Mouse (Mus musculus): Measurements from ENCODE around the gene Efhd1. TPM values are rescaled to one million over a fixed set of nuclear protein-coding genes. Genes with fewer than 3 reads are reported as not detected.

The Efhd1 gene
- polyA plus RNA-seq, 1 experiment, result 483 TPM

GRCm38 (mm10) chr1:87292420-87293190 lies 28.4 kb downstream of the Efhd1 start:
- Histone ChIP-seq H3K36me3 (ENCODE audit: control insufficient read depth, insufficient read depth, low read length) (no peaks in the 10 kb centered on the region; the same call in 1 of the 2 replicates), H3K27ac (ENCODE audit: control insufficient read depth, insufficient read depth, low read depth, low read length) (peak overlapping the region; percentile 83), H3K27me3 (ENCODE audit: control insufficient read depth, insufficient read depth, low read length) (no peaks in the 10 kb centered on the region), H3K4me1 (ENCODE audit: control insufficient read depth, insufficient read depth, low read length) (peaks cover 4% of the 10 kb centered on the region), H3K4me3 (ENCODE audit: control insufficient read depth, low read depth, low read length) (no peak overlapping the region)
- TF ChIP-seq POLR2A (IDR thresholded peaks at IDR 0.05; ENCODE audit: control insufficient read depth, low read depth, low read length) (no peak), CTCF (IDR thresholded peaks at IDR 0.05; ENCODE audit: control insufficient read depth, insufficient read depth, insufficient replicate concordance, low read depth, low read length) (no peak)

GRCm38 (mm10) chr1:87294063-87294710 lies 30.0 kb downstream of the Efhd1 start:
- Histone ChIP-seq H3K36me3 (ENCODE audit: control insufficient read depth, insufficient read depth, low read length) (peaks cover 1% of the 10 kb centered on the region; the same call in 1 of the 2 replicates), H3K4me1 (ENCODE audit: control insufficient read depth, insufficient read depth, low read length) (peaks cover 6% of the 10 kb centered on the region), H3K4me3 (ENCODE audit: control insufficient read depth, low read depth, low read length) (no peak overlapping the region), H3K27ac (ENCODE audit: control insufficient read depth, insufficient read depth, low read depth, low read length) (no peak overlapping the region), H3K27me3 (ENCODE audit: control insufficient read depth, insufficient read depth, low read length) (no peaks in the 10 kb centered on the region)
- TF ChIP-seq POLR2A (IDR thresholded peaks at IDR 0.05; ENCODE audit: control insufficient read depth, low read depth, low read length) (no peak), CTCF (IDR thresholded peaks at IDR 0.05; ENCODE audit: control insufficient read depth, insufficient read depth, insufficient replicate concordance, low read depth, low read length) (no peak)

GRCm38 (mm10) chr1:87294951-87295350 lies 30.8 kb downstream of the Efhd1 start:
- TF ChIP-seq CTCF (IDR thresholded peaks at IDR 0.05; ENCODE audit: control insufficient read depth, insufficient read depth, insufficient replicate concordance, low read depth, low read length) (no peak), POLR2A (IDR thresholded peaks at IDR 0.05; ENCODE audit: control insufficient read depth, low read depth, low read length) (no peak)
- no peak overlapping the region for H3K4me3 ChIP-seq (ENCODE audit: control insufficient read depth, low read depth, low read length)
- peaks cover 6% of the 10 kb centered on the region for H3K4me1 ChIP-seq (ENCODE audit: control insufficient read depth, insufficient read depth, low read length)
- no peaks in the 10 kb centered on the region for H3K27me3 ChIP-seq (ENCODE audit: control insufficient read depth, insufficient read depth, low read length)
- H3K27ac ChIP-seq (ENCODE audit: control insufficient read depth, insufficient read depth, low read depth, low read length), result no peak overlapping the region
- H3K36me3 ChIP-seq (ENCODE audit: control insufficient read depth, insufficient read depth, low read length), result peaks cover 1% of the 10 kb centered on the region; the same call in 1 of the 2 replicates

- TF ChIP-seq CTCF (IDR thresholded peaks at IDR 0.05; ENCODE audit: control insufficient read depth, insufficient read depth, insufficient replicate concordance, low read depth, low read length), result no peak
- no peak for TF ChIP-seq POLR2A (IDR thresholded peaks at IDR 0.05; ENCODE audit: control insufficient read depth, low read depth, low read length)
Measured at GRCm38 (mm10) chr1:87297346-87297925, 33.3 kb downstream of the Efhd1 start.

GRCm38 (mm10) chr1:87300360-87301286 lies 36.5 kb downstream of the Efhd1 start:
- H3K27ac ChIP-seq (ENCODE audit: control insufficient read depth, insufficient read depth, low read depth, low read length), result no peak overlapping the region
- peaks cover 2% of the 10 kb centered on the region; the same call in 1 of the 2 replicates for H3K4me1 ChIP-seq (ENCODE audit: control insufficient read depth, insufficient read depth, low read length)
- TF ChIP-seq CTCF (IDR thresholded peaks at IDR 0.05; ENCODE audit: control insufficient read depth, insufficient read depth, insufficient replicate concordance, low read depth, low read length), result no peak
- TF ChIP-seq POLR2A (IDR thresholded peaks at IDR 0.05; ENCODE audit: control insufficient read depth, low read depth, low read length), result no peak
- no peak overlapping the region for H3K4me3 ChIP-seq (ENCODE audit: control insufficient read depth, low read depth, low read length)
- H3K36me3 ChIP-seq (ENCODE audit: control insufficient read depth, insufficient read depth, low read length), result peaks cover 1% of the 10 kb centered on the region; the same call in 1 of the 2 replicates
- no peaks in the 10 kb centered on the region for H3K27me3 ChIP-seq (ENCODE audit: control insufficient read depth, insufficient read depth, low read length)

More at GRCm38 (mm10) chr1:87297346-87297925, 33.3 kb downstream of the Efhd1 start:
- Histone ChIP-seq H3K27me3 (ENCODE audit: control insufficient read depth, insufficient read depth, low read length) (no peaks in the 10 kb centered on the region), H3K36me3 (ENCODE audit: control insufficient read depth, insufficient read depth, low read length) (peaks cover 1% of the 10 kb centered on the region; the same call in 1 of the 2 replicates), H3K27ac (ENCODE audit: control insufficient read depth, insufficient read depth, low read depth, low read length) (no peak overlapping the region), H3K4me3 (ENCODE audit: control insufficient read depth, low read depth, low read length) (no peak overlapping the region), H3K4me1 (ENCODE audit: control insufficient read depth, insufficient read depth, low read length) (peaks cover 4% of the 10 kb centered on the region; the same call in 1 of the 2 replicates)

DNA sequence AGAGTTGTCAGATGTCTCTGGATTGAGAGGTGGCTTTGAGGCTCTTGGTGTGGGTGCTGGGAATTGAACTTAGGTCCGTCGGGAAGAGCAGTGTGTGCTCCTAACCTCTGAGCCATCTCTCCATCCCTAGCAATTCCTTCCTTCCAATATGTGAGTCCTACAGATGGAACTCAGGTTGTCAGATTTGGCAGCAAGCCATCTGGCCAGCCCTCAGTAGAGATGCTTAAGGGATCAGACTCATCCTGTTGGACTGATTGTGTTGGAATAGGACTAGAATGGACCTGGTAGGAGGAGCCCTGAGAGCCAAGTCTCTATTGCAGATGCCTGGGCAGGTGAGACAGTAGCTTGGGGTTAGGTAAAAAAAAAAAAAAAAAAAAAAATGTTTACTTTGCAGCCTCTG lies 37.8 kb downstream of the Efhd1 start:
- peaks cover 1% of the 10 kb centered on the region; the same call in 1 of the 2 replicates for H3K36me3 ChIP-seq (ENCODE audit: control insufficient read depth, insufficient read depth, low read length)
- no peak overlapping the region for H3K27ac ChIP-seq (ENCODE audit: control insufficient read depth, insufficient read depth, low read depth, low read length)
- H3K27me3 ChIP-seq (ENCODE audit: control insufficient read depth, insufficient read depth, low read length), result no peaks in the 10 kb centered on the region
- no peak overlapping the region for H3K4me3 ChIP-seq (ENCODE audit: control insufficient read depth, low read depth, low read length)
- TF ChIP-seq CTCF (IDR thresholded peaks at IDR 0.05; ENCODE audit: control insufficient read depth, insufficient read depth, insufficient replicate concordance, low read depth, low read length), result no peak
- peaks cover 2% of the 10 kb centered on the region; the same call in 1 of the 2 replicates for H3K4me1 ChIP-seq (ENCODE audit: control insufficient read depth, insufficient read depth, low read length)

Data from testis, adult 2 months (tissue).